Mouse (Mus musculus): ENCODE results near the gene Ltb4r1.

DNA sequence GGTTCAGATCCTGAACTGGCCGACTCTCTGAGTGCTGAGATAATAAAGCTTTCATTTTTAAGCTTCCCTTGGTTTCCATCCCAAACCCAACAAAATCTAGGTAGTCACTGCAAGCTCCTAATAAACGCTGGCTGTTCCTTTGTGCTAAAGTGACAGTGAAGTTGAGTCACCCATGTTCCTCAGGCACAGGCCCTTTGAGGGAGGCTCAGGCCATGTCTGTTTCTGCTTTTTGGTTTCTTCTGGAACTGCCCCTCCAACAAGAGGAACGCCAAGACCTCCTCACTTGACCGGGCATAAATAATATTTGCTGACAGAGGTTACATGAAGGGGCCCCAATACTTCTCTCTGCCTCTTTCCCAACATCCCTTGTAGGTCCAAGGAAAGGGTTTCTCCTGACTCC lies 30.0 kb upstream of the Ltb4r1 start:
- TF ChIP-seq EP300 (optimal IDR thresholded peaks at IDR 0.05) (no peak), CTCF (IDR thresholded peaks at IDR 0.05; ENCODE audit: low read depth) (no peak)

All from stomach, postnatal 0 days (tissue).